Mouse (Mus musculus) liver, adult 2 months (tissue): ENCODE measurements around the gene Mef2c. TPM values are rescaled to one million over a fixed set of nuclear protein-coding genes. Genes with fewer than 3 reads are reported as not detected.

Experiments used
- DNase-seq: peaks from one replicate; pipeline ENCODE4 v3.0.0-alpha.2; 2011; ENCODE audit warnings: low read depth, low spot score; ENCODE audit errors: extremely low read depth
- H3K27ac ChIP-seq: fragments of 200-500 bp; replicated peaks from 2 replicates; pipeline ENCODE4 v1.5.1; 2012; ENCODE audit warnings: low read depth, mild to moderate bottlenecking, control low read depth, inconsistent platforms, low read length; ENCODE audit not compliant: insufficient read depth
- H3K27me3 ChIP-seq: fragments of 200-500 bp; 2 replicates; pipeline ENCODE4 v1.6.1; 2012; ENCODE audit warnings: mild to moderate bottlenecking, moderate library complexity, low read length, inconsistent platforms; ENCODE audit not compliant: control insufficient read depth, insufficient read depth
- H3K36me3 ChIP-seq: fragments of 200-500 bp; 2 replicates; pipeline ENCODE4 v1.6.1; 2012; ENCODE audit warnings: low read length, inconsistent platforms; ENCODE audit not compliant: control insufficient read depth, insufficient read depth
- H3K4me1 ChIP-seq: fragments of 200-500 bp; 2 replicates; pipeline ENCODE4 v1.6.1; 2011; ENCODE audit warnings: low read length; ENCODE audit not compliant: control insufficient read depth, insufficient read depth
- H3K4me3 ChIP-seq: fragments of 200-500 bp; 2 replicates; pipeline ENCODE4 v1.5.1; 2011; ENCODE audit warnings: low read depth, mild to moderate bottlenecking, control low read depth, low read length, moderate library complexity; ENCODE audit not compliant: insufficient read depth
- H3K79me2 ChIP-seq: fragments of 200-500 bp; 2 replicates; pipeline ENCODE4 v1.6.1; 2012; ENCODE audit warnings: inconsistent platforms, mild to moderate bottlenecking, low read length, moderate library complexity; ENCODE audit not compliant: control insufficient read depth, insufficient read depth
- H3K9ac ChIP-seq: fragments of 200-500 bp; 2 replicates; pipeline ENCODE4 v1.6.1; 2012; ENCODE audit warnings: low read depth, mild to moderate bottlenecking, control low read depth, inconsistent platforms, low read length
- CTCF ChIP-seq: fragments of 200-500 bp; IDR thresholded peaks from 2 replicates; pipeline ENCODE4 v1.5.1; 2011; ENCODE audit warnings: low read depth, low read length, control low read depth
- POLR2A ChIP-seq: fragments of 200-500 bp; IDR thresholded peaks from 2 replicates; pipeline ENCODE4 v1.6.1; 2011; ENCODE audit warnings: low read length, control low read depth; ENCODE audit not compliant: insufficient read depth; ENCODE audit errors: extremely low read depth
- WGBS: fragments of 180-500 bp; shearing (Covaris S2); methylation state at CpG from one replicate; pipeline ENCODE4 v1.1.7; 2018; 5-methylcytosine and 5-hydroxymethylcytosine counted together
- polyA plus RNA-seq: library from polyadenylated mRNA; depleted of rRNA; stranded (reverse); fragments of >200 nt; gene quantifications from 2 replicates; pipeline ENCODE4 v1.2.3, GENCODE M21; 2012
- total RNA-seq: library from RNA; depleted of rRNA; stranded (reverse); fragments of >200 nt; gene quantifications from 2 replicates; pipeline ENCODE4 v1.2.3, GENCODE M21; 2014

The Mef2c gene
- total and polyA plus RNA-seq, 2 experiments, result 1.3 to 3.9 TPM

DNA sequence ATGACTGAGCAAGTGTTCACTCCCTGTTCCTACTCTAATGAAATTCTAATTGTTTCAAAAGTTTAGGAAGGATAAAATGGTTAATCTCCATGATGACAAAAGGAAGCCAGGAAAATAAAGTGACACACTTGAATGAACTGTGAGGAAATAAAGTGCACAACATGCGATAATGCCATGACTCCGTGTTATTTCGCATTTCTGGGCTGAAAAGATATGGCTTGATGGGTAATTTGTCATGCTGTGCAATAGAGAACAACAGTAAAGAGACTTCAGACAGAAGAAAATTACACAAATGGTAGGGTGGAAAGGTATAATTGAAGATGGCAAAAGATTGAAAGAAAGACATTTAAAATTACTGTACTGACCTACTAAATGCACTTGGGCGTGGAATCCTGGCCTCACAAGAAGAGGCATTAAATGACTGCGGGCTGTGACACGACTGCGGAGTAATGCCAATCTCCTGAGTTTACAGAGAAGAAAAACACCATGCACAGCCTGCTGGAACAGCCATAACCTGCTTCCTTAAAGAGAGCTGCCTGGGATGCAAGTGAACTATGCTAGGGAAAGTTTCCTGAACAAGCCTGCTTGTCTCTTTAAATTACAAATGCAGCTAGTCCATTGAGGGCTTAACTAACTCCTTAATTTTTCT, 19.0 kb upstream of the Mef2c start:
- Histone ChIP-seq H3K4me1 (no peaks in the 10 kb centered on the region), H3K27me3 (no peaks in the 10 kb centered on the region), H3K79me2 (no peaks in the 10 kb centered on the region), H3K27ac (no peak overlapping the region), H3K9ac (no peak overlapping the region), H3K4me3 (no peak overlapping the region), H3K36me3 (no peaks in the 10 kb centered on the region)
- TF ChIP-seq POLR2A, result no peak
- TF ChIP-seq CTCF, result no peak
- WGBS, result 80% methylated on average over 7 of the region's 7 CpGs
- DNase-seq, result no peak

DNA sequence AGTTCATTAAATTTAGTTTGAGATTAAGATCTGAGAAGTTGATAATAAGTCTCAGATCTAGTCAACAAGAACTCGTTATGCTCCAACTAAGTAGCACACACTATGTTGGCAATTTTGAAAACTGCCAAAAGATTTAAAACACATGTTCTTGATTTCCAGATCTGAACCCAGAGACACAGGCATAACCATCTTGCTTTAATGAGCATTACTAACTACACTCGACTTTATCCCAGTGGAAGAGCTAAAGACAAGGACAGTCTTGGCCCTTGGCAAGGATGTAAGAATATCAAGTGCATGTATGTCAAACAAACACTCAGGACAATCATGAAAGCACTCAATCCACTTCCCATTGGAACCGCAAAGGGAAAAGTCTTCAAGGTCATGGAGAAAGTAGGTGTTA, 11.8 kb upstream of the Mef2c start:
- Histone ChIP-seq H3K27ac (no peak overlapping the region), H3K27me3 (no peaks in the 10 kb centered on the region), H3K36me3 (no peaks in the 10 kb centered on the region), H3K4me1 (no peaks in the 10 kb centered on the region), H3K9ac (no peak overlapping the region), H3K79me2 (no peaks in the 10 kb centered on the region), H3K4me3 (no peak overlapping the region)
- TF ChIP-seq CTCF, result no peak
- WGBS, result 74% methylated on average over 3 of the region's 3 CpGs
- DNase-seq, result no peak

DNA sequence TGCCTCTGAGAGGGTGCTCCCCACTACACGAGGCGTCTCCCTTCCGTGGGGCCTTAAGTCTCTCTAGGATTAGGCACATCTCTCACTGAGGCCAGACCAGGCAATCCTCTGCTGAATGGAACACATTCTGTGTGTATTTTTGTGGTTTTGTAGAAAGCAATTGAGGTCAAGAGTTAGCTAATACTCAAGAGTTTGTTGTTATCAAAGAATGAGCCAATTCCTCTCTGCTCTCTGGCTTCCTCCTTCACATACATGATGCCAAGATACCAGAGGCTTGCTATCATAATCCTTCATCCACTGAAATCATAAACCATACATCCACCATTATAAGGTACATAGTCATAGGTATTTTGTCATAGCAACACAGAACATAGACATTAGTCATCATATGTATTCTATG, 6.1 kb upstream of the Mef2c start:
- Histone ChIP-seq H3K79me2 (no peaks in the 10 kb centered on the region), H3K9ac (no peak overlapping the region), H3K27me3 (no peaks in the 10 kb centered on the region), H3K27ac (no peak overlapping the region), H3K36me3 (no peaks in the 10 kb centered on the region), H3K4me3 (no peak overlapping the region), H3K4me1 (no peaks in the 10 kb centered on the region)
- no peak for TF ChIP-seq POLR2A
- TF ChIP-seq CTCF, result no peak
- DNase-seq, result no peak
- 82% methylated on average over 3 of the region's 3 CpGs for WGBS

DNA sequence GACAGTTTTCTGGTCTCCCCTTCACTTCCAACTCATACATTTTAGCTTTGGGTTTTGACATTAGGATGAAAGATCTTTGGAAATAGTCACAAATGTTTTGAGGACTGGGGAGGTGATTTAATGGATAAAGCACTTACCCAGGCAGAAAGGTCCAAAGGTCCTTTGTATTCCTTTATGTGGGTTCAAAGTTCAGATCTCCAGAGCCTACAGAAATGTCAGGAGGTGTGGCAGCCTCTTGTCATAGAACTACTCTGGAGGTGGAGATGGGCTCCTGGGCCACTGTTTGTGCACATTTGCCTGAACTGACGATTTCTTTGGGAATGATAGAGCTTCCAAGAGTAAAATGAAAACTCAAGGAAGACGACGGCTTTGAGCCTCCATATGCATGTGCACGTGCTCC, 4.3 kb upstream of the Mef2c start:
- Histone ChIP-seq H3K36me3 (no peaks in the 10 kb centered on the region), H3K4me1 (no peaks in the 10 kb centered on the region), H3K79me2 (no peaks in the 10 kb centered on the region), H3K4me3 (no peak overlapping the region), H3K27ac (no peak overlapping the region), H3K9ac (no peak overlapping the region), H3K27me3 (no peaks in the 10 kb centered on the region)
- WGBS, result 85% methylated on average over 4 of the region's 4 CpGs
- DNase-seq, result no peak
- TF ChIP-seq POLR2A, result no peak
- TF ChIP-seq CTCF, result no peak

DNA sequence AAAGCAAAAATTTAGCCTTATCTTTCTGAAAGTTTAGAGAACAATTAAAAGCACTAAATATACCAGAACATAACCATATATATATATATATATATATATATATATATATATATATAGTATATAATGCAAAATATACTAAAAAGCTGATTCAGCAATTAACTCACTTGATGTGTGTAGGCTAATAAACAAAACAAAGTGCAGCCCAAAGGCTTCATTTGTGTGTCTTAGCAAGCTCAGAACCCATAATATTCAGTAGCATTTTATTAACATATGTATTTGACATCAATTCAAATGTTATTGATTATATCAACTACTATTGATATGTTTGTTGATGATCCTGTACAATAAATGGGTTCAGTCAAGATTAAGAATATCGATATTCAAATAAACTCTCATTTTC, 3.9 kb downstream of the Mef2c start:
- WGBS, result 80% methylated on average over 1 of the region's 1 CpGs
- no peaks in the 10 kb centered on the region for H3K27me3 ChIP-seq
- TF ChIP-seq CTCF, result no peak
- no peak for TF ChIP-seq POLR2A
- no peak overlapping the region for H3K9ac ChIP-seq
- H3K27ac ChIP-seq, result no peak overlapping the region
- H3K4me3 ChIP-seq, result no peak overlapping the region
- H3K4me1 ChIP-seq, result no peaks in the 10 kb centered on the region
- no peaks in the 10 kb centered on the region for H3K79me2 ChIP-seq
- no peaks in the 10 kb centered on the region for H3K36me3 ChIP-seq
- no peak for DNase-seq

DNA sequence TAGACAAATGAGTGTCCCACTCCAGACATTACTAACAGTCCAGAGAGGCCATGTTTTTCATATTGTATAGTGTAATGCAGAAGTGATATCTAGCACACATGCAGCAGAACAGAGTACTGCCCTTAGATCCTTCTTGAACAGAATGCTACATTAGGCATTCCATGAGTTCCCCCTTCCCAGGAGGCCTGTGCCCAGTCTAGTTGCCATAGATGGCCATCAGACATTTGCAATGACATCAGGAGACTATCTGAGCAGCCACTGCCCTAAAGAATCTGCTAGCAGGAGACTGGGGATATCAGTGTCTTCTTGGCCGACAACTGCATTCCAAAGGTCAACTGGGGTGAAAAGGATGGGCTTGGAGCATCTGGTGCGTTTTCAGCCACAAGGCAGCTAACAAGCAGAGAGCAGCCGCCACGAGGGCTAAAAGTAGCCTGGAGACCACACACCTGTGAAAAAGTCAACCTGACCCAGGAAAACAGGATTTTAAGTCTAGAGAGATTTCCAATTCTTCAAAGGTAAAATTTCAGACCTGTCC, 11.2 kb downstream of the Mef2c start:
- Histone ChIP-seq H3K9ac (no peak overlapping the region), H3K36me3 (no peaks in the 10 kb centered on the region), H3K79me2 (no peaks in the 10 kb centered on the region), H3K27ac (no peak overlapping the region), H3K4me1 (no peaks in the 10 kb centered on the region), H3K27me3 (peaks cover 4% of the 10 kb centered on the region; the same call in 1 of the 2 replicates), H3K4me3 (no peak overlapping the region)
- WGBS, result 59% methylated on average over 4 of the region's 4 CpGs
- TF ChIP-seq POLR2A, result no peak
- TF ChIP-seq CTCF, result no peak
- no peak for DNase-seq
